Mouse (Mus musculus) right cerebral cortex, adult 18-20 months (tissue): Measurements from ENCODE around the gene Gpalpp1.
A peak's percentile ranks its signal among the peaks of the same experiment; 100 is the strongest.

Experiments used
- DNase-seq: peaks from one replicate; pipeline ENCODE4 v3.0.0; 2022; ENCODE audit warnings: mixed read lengths

The Gpalpp1 gene

DNA sequence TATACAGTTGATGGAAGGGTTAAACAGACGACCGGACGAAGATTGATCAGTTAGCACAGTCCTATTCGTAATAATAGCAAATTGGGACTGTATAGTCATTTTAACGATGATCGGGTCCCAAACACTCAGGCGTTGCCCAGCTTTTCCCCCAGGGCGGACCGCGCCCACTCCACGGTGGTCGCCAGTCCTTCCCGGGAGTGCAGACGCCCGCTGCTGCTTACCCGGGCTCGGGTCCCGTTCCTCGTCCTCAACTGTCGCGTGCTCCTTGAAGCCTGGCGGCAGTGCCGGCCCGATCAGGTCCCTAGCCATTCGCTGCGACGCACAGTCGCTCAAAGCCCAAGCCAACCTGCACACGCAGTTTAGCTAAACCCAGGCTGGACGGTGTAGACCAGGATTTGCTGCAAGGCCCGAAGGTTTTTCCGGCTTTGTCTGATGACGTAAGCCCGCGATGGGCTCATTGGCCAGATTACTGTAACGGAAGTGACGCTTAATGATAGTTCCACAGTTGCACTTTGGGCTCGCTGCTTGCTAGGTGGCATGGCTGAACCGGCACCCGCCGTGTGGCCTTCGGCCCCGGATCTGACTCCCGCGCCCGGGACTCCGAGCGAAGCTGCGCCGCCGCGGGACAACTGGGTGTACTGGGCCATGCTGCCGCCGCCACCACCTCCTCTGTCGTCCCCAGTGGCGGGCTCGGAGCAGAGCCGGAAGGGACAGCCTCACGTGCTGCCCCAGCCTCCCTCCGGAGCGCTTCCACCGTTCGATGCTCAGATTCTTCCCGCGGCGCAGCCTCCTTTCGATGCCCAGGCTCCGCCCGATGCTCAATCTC lies at the start of gene Gpalpp1, which contains the start of gene Nufip1:
Gene Gpalpp1 (minus strand): TSS at position 365 of the 826 bp plus-strand sequence.
Gene Nufip1 (plus strand): TSS at position 496 of the 826 bp plus-strand sequence.
- DNase-seq = peak; percentile 95

DNA sequence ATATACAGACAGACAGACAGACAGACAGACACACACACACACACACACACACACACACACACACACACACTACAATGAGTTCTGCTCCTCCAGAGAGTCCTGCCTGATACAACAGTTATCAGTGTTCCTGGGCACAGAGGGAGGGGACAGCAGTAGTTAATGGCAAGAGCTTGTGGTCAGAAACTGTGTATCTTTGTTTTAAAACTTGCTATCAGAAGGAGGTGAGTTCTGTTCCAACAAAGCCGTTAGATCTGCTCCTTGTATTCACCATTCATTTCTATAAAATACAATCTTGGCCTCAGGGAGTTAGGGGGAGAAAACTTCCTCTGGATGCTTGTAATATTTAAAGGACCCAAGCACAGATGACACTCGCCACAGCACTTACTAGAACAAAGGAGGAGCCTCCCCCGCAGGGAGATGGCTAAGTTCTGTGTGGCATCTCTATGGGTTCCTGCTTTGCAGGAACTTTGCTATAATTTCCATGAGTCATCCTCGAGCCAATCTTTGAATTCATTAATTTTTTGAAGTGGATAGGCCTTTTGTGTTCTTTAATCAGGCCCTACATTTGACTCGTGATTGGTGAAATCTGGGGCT lies 47.7 kb upstream of the Gpalpp1 start:
- no peak for DNase-seq

- no peak for DNase-seq
Measured at GRCm38 (mm10) chr14:76153828-76154227, 43.3 kb upstream of the Gpalpp1 start.

GRCm38 (mm10) chr14:76153003-76153675 lies 42.6 kb upstream of the Gpalpp1 start:
- peak; percentile 24 for DNase-seq

DNA sequence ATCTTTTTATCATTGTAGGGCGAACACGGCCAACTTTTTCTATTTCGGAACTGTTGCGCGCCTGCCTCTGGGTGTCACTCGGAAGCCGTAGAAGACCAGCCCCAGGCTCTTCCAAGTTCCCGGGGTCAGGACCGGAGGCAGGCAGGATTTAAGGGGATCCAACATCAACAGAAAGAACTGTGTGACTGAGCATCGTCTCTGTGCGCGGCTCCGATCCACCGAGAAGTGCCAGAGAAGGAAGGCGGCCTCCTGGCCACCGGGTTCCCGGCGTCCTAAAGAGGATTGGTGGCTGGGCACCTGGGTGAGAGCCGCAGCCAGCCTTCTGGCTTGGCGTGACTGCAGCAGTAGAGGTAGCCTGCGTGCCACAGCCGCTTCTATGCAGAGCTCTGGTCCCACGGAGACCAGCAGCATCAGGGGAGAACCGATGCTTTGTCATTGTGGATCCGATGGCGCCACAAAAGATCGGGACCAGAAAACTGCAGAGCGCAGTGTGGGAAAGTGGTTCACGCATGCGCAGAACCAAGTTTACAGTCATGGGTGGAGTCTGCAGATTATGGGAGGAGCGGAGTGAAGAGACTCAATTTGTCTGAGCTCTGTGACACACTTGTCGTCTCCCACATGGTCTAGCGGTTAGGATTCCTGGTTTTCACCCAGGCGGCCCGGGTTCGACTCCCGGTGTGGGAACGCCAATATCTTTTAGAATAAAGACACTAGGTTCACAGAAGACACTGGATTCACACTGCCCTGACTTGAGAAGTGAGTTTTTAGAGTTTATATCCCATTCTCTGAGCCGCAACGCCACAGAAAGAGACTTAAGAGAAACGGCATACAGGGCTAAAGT lies 41.8 kb upstream of the Gpalpp1 start:
- peak; percentile 96 for DNase-seq

DNA sequence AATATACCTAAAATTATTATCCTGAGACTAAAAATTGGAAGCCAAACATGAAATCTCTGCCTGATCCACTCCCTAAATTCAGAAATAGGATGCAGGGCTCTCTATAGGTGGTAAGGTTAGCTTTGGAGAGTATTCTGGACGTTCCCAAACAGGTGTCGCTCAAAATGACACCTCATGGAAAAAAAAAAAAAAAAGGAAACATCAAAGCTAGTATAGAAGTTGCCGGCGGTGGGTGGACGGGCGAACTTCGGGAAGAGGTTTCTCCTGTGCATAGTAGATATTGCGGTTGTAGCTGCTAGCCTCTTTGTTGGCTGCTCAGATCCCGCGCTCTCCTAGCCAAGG lies 41.2 kb upstream of the Gpalpp1 start:
- no peak for DNase-seq

DNA sequence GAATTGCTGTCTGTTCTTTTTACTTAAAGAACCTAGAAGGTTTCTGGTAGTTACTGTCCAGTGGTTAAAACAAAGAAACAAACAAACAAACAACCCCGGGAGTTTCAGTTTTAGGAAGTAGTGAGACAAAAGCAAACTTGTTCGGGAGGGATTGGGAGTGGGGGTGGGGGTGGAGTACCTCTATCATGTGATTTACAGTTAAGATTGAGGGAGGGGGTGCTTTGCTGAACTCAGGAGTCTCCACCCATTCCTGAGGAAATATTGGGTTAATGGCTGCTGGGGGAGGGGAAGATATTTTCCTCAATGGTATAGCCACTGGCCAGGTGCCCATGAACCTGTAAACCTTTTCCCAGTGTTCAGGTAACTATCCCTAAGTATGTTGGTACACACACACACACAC lies 40.5 kb upstream of the Gpalpp1 start:
- no peak for DNase-seq

GRCm38 (mm10) chr14:76150499-76150898 lies 39.9 kb upstream of the Gpalpp1 start:
- DNase-seq = no peak

GRCm38 (mm10) chr14:76149531-76150179 lies 39.1 kb upstream of the Gpalpp1 start:
- peak; percentile 22 for DNase-seq

- DNase-seq = no peak
Measured at GRCm38 (mm10) chr14:76148294-76148693, 37.7 kb upstream of the Gpalpp1 start.

DNA sequence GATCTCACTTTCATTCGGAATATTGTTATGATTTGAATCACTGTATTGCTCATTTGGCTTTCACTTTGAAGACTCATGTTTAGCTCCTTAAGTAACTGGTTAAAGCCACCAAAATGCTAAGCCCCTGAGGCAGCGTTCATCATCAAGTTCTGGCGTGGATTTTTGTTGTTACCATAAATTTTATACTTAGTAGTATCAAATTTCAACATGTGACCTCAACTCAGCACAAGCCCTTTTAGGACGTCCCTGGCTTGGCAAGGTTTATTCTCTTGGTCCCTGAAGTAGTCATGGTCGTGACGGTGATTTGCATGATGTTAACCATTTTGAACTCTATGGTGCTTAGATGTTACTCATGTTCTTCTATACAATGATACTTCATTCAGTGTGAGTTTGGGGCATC lies 36.5 kb upstream of the Gpalpp1 start:
- DNase-seq = no peak

- DNase-seq = no peak
Measured at GRCm38 (mm10) chr14:76145868-76146267, 35.3 kb upstream of the Gpalpp1 start.

DNA sequence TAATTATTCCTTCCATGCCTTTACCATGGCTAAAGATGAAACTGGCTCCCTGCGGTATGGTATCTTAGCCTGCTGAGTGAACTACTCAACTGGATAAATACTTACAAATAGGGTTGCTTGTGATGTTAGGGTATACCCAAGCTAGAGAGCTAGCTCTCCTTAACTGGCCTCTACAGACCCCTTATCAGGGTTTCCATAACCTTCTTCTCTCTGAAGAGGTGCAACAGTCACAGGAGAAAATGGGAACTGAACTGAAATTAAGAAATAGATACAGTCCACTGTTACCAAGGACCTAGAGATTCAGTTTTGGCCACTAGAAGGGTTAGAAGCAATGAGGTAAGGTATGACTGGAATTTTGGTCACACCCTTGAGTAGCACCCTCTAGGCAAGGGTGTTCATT lies 34.7 kb upstream of the Gpalpp1 start:
- no peak for DNase-seq

- no peak for DNase-seq
Measured at GRCm38 (mm10) chr14:76134975-76135374, 24.4 kb upstream of the Gpalpp1 start.

DNA sequence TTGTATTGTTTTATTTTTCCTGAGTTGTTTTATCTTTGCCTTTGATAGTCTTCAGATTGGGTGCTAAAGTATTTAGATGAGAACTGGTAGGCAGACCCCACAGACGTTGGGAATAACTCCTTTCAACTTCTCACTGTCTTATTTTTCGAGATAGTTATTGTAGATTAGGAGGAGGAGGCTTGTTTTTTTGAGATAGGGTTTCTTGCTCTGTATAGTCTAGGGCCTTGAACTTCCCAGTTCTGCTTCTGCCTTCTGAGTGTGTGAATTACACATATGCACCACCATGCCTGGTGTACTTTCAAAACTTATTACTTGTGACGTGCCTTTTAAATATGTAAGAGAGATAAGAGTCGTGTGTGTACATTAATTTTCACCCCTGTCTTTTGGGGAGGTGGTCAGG lies 17.6 kb upstream of the Gpalpp1 start:
- no peak for DNase-seq

DNA sequence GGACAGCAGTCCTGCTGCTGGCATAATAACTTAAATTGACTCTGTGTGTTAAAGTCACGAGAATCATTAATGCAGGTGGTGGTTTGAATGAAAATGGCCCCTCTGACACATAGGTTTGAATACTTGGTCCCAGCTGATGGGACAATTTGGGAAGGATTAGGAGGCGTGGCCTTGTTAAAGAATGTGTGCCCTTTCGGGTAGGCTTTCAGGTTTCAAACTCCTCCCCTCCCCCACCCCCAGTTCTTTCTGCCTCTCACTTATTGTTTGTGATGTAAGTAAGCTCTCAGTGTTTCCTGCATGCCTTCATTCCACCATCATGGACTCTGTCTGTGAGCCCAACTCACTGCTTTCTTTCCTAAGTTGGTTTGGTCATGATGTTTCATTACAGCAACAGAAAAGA lies 16.8 kb upstream of the Gpalpp1 start:
- DNase-seq = no peak

DNA sequence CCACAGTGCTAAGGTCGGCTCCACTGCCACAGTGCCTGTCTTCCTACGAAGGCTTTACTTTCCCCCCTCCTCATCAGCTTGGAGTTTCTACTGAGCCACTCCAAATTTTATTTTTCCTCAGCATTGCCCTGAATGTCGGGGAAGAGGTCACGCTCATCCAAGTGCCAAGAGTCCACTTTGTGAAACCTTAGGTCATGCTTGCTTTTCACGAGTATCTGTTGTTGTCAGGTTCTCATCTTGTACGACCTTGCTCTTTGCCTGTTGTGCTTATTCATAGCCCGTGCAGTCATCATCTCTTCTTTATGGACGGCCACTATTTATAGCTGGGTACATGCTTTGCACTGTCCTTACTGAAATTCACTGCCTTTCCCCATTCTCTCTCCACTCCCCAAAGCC lies 12.1 kb upstream of the Gpalpp1 start:
- DNase-seq = no peak

DNA sequence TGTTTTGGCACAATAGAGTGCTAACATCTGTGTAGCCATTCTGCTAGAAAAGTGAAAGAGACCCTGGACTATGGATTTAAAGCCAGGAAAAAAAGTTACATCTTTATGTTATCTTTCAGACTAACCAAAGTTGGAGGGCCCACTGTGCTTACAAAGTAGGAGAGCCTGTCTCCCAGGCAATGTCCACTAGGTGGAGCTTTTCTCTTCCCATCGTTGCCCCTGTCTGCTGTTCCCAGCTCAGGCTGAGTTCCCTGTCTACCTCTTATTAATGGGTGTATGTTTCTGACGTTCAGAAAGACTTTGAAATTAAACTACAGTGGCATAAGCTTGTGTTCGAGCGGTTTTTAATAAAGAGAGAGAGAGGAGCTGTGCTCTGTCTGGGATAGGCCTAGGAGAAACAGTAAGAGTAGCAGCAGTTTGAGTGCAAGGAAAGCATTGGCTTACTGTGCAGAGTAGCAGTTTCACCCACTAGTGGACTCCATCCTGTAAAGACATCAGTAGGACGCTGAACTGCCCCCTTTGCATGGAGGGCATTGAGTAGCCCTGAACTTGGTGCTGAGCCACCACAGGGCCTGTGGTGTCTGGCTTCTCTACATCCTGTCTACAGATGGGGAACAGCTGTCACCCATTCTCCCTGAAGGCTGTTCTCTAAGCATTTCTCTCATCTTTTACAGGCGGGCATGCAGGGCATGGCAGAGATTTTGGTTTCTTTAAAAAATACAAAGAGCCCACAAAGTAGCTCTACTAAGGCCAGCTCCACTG lies 11.5 kb upstream of the Gpalpp1 start:
- peak; percentile 48 for DNase-seq

DNA sequence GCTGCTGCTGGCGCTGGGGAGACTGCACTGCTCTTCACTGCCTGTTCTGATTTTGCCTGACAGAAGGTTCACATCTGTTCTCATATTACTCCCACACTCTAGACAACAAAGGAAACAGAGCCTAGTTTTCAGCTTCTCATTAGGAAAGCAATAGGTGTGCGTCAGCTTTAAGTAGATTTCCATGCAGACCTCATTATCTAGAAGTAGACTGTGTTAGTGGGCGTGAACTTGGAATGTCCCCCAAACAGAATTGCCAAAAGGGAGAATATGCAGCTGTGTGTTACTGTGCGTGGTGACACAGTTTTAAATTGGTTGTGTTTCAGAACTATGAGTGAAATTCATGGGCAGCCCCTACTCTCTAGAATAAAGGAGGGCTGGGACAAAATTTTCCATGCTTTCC lies 9.9 kb upstream of the Gpalpp1 start:
- peak; percentile 71 for DNase-seq

GRCm38 (mm10) chr14:76118963-76119362 lies 8.4 kb upstream of the Gpalpp1 start:
- no peak for DNase-seq

- DNase-seq = no peak
Measured at GRCm38 (mm10) chr14:76115744-76116143, 5.2 kb upstream of the Gpalpp1 start.

DNA sequence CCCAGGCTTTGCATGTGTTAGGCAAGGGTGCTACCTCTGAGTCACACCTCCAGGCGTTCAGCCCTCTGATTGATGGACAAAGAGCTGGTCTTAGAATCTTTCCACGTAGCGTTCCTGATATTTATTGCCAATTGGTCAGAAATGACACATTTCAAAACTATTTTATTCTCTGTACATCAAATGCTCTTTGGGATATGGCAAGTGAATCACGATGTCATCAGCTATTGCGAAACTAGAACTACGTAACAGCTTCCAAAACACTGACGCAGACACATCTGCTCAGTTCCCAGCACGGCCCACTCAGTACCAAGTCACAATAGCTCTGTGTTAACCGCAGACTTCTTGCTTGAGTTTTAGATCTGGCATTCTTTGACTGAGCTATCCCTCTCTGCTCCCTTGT lies 11.0 kb downstream of the Gpalpp1 start:
- DNase-seq = no peak
